Mouse (Mus musculus) liver, adult (tissue): Measurements from ENCODE around the gene Sdhaf1.

Source experiments
- GATA4 ChIP-seq: IDR thresholded peaks from 2 replicates; pipeline ENCODE4 v1.6.1; 2014; ENCODE audit warnings: mild to moderate bottlenecking, low read length; ENCODE audit not compliant: insufficient replicate concordance

Sdhaf1 gene

DNA sequence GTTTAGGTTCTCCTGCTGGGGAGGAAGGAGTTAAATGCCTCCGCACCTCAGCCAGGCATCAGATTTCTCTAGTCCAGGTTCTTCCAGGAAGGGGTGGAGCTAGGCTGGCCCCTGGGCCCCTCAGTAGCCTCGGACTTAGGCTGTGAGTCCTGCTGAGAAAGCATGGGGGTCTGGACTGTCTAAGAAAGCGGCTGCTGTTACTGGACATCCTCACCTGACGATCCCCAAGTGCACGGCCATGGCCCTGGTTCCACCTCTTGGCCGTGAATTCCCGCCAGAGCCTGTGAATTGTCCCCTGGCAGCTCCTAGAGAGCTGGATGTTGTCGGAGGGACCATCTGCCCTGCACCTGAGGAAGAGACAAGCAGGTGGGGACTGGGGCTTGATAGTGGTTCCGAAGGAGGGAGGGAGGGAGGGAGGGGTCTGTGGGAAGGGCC lies 9.0 kb downstream of the Sdhaf1 start, which contains the start of gene Syne4:
Syne4 (plus strand) TSS at position 87 of the 435 bp plus-strand sequence.
- no peak for TF ChIP-seq GATA4

DNA sequence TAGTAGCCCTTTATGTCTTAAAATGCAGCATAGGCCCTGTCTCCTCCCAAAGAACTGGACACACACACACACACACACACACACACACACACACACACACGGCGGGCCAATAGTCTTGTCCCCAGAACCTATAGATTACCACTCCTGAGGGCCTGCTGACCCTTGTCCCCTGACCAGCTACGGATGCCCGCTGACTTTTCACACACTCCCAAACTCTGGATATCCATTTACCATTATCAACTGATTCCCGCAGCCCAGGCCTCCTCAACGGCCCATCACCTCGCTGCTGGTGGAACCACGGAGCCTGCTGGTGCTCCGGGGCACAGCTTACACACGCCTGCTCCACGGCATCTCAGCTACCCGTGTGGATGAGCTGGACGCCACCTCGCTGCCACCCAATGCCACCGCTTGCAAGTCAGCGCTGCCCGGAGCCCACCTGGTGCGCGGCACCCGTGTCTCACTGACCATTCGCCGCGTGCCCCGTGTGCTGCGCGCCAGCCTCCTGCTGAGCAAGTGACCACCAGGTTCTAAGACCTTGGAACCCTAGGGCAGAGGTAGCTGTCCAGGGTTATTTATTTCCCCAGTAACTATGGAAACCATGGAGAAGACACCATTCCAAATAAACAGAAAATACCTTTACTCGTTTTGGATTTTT lies 9.9 kb downstream of the Sdhaf1 start:
- no peak for TF ChIP-seq GATA4

DNA sequence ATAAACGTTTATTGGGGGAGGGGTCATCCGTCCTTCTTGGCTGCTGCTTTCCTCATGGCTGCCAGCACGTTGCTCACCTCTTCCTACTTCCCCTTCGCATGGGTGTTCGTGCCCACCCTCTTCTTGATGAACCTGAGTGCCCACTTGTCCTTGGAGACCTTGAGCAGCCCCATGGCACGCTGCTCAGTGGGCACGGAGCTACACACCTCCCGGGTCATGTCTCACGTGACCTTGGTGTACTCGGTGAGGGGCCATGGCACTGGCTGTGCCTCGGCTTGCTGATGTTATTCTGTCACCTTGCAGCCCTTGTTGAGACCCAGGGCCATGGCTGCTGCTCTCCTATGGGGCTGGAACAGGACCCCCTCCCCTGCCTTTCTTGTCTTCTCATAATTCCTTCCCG lies 13.6 kb downstream of the Sdhaf1 start:
- TF ChIP-seq GATA4: no peak

DNA sequence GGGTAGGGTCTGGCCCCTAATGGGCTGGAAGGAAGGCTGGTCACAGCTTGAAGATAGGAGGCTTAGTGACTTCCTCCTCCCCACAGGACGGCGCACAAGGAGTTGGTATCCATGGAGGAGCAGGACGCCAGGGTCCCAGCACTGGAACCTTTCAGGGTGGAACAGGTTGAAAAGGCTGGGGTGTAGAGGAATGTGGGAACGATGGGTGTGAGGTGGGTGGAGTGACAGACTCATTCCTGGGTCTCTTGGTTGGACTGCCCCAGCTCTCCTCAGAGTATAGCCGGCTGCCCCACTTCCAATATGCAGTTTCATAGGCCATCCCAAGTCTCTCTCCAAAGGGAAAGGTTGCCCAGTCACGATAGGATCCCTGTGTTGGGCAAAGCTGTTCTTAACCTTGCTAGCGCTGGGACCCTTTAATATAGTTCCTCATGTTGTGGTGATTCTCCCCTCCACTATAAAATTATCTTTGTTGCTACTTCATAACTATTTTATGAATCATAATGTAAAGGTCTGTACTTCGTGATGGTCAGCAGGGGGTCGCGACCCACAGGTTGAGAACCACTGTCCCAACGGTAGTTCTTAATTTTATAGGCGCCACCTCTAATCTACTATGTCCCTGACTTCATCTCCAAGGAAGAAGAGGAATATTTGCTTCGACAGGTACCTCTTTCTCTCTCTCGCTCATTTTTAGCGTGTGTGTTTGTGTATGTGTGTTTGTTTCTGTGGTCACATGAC lies 14.1 kb downstream of the Sdhaf1 start:
- no peak for TF ChIP-seq GATA4

DNA sequence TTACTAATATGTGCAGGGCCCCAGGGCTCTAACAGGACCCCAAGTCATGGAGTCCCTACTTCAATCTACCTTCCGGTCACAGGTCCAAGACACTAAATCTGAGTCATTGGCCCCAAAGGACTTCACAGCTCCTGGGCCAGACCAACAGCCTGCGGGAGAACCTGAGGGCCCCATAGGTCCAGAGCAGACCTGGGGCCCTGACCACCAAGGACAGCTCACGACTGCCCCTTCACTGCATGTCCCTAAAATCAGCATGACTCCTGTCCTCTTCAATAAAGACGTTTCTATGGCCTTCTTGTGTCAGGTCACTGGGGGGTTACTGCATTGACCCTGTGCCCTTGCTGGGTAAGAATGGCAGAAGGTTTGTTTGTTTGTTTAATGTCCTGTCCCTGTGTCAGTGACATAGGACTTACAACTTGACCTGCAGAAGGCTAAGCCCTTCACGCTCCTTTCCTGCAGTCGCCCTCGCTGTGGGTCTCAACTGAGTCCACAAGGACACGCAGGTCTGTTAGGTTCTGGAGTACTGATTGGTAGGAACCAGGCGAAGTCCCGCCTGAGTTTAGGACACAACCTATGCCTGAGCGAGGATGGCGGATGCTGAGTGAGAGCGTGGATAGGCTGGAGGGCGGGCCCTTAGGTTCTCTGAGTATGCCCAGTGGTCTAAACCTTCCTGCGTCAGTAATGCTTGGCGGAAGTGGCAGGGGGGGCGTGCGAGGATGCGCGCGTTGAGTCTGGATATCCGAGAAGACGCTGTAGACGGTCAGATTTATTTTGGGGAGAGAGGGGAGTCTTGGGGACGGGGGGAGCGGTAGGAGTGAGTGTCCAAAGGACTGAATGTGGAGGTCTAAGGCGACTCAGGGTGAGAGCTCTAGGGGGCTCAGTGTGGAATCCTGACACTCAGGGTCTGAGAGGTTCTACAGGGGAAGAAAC lies 15.4 kb downstream of the Sdhaf1 start, which contains the start of gene Alkbh6:
Alkbh6 (plus strand) TSS at position 642 of the 930 bp plus-strand sequence.
- TF ChIP-seq GATA4: no peak

DNA sequence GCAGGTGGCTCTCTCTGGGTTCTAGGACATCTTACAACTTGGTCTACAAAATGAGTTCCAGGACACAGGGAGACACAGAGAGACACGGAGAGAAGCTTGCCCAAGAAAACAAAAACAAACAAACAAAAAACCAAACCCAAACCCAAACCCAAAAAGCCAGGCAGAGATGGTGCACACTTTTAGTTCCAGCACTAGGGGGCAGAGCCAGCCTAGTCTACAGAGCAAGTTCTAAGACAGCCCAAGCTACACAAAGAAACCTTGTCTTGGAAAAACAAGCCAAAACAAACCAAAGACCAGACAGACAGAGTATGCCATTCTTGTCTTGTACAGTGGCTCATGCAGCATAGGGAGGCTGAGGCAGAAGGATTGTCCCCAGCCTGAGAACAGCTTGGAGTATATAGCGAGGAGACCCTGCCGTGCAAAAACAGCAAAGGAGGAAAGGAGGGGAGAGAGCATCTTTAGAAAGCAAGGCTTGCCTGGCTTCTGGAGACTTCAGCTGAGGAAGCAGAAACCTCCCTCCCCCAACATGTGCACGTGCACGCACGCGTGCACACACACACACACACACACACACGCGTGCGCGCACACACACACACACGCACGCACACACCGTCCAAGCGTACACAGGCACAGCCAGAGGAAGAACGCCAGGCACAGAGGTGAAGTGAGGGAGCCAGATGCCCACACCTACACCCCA lies 17.5 kb downstream of the Sdhaf1 start:
- no peak for TF ChIP-seq GATA4

DNA sequence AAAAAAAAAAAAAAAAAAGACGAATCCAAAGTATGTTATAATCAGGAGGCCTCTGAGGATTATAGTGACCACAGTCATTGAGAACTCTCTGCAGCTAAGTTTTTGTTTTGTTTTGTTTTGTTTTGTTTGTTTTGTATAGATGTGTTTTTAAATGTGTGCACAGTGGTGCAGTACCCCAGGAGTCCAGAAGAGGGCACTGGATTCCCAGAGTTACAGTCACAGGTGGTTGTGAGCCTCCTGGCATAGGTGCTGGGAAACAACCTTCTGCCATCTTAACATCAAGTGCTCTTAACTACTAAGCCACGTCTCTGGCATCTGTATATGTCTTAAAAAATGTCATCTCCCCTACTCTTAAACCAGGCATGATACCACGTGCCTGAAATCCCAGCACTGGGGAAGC lies 22.8 kb downstream of the Sdhaf1 start:
- TF ChIP-seq GATA4: no peak

DNA sequence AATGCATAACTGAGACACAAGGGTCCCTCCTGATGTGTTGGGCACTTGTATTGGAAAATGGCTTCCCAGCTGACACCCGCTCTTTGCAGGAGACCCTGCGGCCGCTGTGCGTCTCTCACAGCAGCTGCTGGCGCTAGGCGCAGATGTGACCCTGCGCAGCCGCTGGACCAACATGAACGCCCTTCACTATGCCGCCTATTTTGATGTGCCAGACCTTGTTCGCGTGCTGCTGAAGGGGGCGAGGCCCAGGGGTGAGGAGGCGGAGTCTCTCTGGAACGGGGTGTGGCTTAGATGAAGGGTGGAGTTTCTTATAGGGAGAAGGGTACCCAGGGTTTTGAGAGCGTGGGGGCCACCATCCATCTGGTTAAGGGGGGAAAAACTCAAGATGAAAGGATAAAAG lies 26.4 kb downstream of the Sdhaf1 start:
- no peak for TF ChIP-seq GATA4

DNA sequence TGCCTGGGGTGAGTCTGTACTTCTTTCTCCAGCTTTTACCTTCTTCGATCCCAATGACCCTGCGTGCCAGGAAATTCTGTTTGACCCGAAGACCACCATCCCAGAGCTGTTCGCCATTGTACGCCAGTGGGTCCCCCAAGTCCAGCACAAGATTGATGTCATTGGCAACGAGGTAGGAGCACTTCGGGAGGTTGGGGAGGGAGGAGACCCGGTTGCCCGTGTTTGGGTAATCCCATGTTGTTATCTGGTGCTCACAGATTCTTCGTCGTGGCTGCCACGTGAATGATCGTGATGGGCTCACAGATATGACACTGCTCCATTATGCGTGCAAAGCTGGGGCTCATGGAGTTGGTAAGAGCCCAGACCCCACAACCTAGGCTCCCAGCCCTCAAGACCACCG lies 26.9 kb downstream of the Sdhaf1 start:
- no peak for TF ChIP-seq GATA4

DNA sequence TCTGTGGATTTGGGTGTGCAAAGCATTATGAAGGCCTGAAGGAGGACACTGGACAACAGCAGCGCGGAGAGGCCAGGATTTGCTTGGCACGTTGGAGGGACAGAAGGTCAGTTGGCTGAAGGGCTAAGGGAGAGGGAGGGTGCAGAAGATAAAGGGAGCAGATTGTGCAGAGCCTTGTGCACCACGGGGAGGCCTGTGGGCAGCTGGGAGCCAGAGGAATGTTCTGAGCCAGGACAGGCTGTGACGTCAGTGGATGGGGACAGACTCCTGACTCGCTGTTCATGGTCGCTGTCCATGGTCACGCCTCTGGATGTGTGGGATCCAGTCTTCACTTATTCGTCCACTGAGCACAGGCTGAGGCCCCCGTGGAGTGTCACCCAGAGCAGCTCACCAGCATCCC lies 28.6 kb downstream of the Sdhaf1 start:
- TF ChIP-seq GATA4: no peak

DNA sequence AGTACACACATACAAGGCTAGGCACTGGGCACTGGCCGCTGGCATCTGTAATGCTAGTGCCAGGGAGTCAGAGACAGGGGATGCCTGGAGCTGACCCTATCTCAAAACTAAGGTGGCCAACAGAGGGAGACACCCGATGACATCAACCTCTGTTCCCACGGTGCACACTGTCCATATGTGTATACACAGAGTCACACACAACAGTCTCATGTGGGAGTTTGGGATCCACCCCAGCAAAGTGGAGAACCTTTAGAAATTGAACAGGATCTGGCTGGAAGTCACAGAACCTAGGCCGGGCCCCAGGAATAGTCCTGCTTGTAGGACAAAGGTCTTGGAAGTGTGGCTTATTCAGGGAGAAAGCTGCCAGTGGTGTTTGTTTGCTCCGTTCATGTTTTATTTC lies 29.4 kb downstream of the Sdhaf1 start:
- no peak for TF ChIP-seq GATA4

DNA sequence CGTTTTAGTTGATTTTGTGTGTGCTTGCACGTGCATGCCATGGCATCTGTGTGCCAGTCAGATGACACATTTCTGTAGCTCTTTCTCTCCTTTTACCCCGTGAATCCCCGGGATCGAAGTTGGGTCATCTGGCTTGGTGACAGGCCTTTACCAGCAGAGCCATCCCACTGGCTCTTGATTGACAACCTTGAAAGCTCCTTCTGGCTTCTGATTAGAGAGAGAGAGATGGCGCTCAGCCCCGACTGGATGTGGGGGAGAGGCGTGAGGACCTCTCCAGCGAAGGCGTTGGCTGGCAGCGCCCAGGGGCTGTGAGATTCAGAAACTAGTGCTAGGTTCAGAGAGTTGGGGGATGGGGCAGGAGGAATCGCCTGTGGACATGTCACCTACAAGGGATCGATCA lies 29.9 kb downstream of the Sdhaf1 start:
- TF ChIP-seq GATA4: no peak

DNA sequence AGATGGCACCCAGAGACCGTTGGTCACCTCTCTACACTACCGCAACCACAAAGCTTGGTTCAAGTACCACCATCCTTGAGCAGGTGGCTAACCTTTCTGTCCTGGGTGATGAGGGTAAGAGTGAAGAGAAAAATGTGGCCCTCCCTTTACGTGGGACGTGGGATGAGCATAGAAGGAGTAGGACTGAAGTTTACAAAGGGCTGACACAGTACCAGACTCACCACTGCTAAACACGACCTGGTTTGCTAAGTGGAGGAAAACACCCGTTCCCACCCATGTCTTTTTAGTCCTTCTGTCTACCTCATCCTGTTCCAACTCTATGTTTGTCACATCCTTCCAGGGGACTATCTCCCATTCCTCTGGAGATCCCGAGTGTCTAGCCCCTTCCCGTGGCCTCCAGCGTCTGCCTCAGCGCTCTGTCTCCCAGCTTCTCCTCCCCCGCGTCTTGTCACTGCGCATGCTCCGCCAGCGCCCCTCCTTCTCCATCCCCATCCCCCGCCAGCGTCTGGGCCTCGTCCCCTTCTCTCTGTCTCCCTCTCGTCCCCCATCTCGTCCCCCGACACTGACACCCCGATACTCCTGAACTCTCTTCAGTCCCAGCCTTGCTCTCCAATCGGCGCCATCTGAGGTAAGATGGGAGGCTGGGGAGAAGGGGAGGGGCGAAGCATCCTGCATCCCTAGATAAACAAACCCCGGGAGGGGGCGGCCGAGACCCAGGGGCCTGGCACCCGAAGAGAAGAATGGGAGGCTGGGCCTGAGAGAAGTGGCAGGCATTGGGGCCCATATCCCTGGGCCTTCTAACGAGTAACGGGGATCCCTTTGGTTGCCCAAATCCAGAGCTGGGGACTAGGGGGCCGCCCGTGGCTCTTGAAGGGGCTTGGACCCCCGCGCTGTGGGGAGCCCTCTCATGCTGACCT lies 32.2 kb downstream of the Sdhaf1 start, which contains the start of gene Clip3:
Clip3 (plus strand) TSS at position 514 of the 917 bp plus-strand sequence.
- no peak for TF ChIP-seq GATA4
